Mouse (Mus musculus) cerebellum, postnatal 36 days (tissue): ENCODE data around the gene Slc22a21.
"Not testable (repeated sequence)": the region's sequence is repeated elsewhere in the genome, so short reads cannot be mapped to it uniquely, and the experiment has no call there.

Experiments
- DNase-seq, 2 experiments: peaks; one replicate each; pipeline ENCODE4 v3.0.0; 2021 to 2022; ENCODE audit warnings: mixed read lengths in 2 of 2

The Slc22a21 gene

GRCm38 (mm10) chr11:53979788-53980621 is at the start of gene Slc22a21:
Gene Slc22a21 (minus strand): TSS chr11:53980332.
- peak; percentile 21 to 44 for DNase-seq

GRCm38 (mm10) chr11:54028997-54029396 is 48.9 kb upstream of the Slc22a21 start:
- DNase-seq, result no peak

DNA sequence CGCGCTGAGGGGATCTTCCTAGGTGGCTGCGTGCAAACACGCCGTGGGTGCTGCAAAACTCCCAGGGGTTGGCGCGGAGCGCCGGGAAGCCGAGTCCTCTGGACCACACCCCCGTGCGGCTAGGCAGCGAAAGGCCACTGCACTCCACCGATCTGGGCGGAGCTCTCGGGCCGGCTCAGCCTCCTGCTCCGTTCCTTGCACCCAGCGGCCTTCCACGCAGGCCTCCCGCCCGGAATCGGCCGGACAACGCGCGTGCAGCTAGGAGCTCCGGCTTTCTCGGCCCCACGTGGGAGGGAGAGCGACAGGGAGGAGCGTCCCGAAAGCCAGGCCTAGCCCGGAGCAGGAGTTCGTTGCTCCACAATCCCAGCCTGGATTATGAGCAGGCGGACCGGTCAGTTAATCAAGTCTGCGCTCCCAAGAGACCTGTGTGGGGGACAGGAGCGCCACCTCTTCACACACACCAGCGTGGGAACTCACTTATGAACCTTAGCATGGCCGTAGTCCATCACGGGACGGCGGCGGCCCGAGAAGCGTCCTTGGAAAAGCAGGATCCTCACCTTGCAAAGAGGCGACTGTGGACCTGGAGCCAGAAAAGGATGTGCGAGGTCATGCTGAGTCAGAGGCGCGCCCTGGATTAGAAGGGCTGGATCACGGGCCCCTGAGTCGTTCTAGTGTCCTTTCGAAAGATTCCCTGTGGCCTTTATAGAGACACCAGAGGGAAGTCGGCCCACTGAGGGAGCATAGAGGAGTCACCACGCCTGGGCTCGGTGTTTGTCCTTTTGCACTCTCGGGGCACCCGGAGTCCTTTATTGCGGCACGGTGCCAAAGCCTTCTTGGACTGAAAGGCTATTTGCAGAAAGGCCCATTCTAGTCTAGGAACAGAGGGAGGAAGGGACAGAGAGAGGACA is 48.2 kb upstream of the Slc22a21 start, which contains the start of gene Slc22a4:
Gene Slc22a4 (minus strand): TSS at position 47 of the 908 bp plus-strand sequence.
- DNase-seq, result peak; percentile 84 to 88

- DNase-seq, result peak; percentile 57 to 60
Observed at GRCm38 (mm10) chr11:54027131-54028043, 47.3 kb upstream of the Slc22a21 start.

- DNase-seq, result peak; percentile 41 to 58
Observed at GRCm38 (mm10) chr11:54026491-54027041, 46.4 kb upstream of the Slc22a21 start.

DNA sequence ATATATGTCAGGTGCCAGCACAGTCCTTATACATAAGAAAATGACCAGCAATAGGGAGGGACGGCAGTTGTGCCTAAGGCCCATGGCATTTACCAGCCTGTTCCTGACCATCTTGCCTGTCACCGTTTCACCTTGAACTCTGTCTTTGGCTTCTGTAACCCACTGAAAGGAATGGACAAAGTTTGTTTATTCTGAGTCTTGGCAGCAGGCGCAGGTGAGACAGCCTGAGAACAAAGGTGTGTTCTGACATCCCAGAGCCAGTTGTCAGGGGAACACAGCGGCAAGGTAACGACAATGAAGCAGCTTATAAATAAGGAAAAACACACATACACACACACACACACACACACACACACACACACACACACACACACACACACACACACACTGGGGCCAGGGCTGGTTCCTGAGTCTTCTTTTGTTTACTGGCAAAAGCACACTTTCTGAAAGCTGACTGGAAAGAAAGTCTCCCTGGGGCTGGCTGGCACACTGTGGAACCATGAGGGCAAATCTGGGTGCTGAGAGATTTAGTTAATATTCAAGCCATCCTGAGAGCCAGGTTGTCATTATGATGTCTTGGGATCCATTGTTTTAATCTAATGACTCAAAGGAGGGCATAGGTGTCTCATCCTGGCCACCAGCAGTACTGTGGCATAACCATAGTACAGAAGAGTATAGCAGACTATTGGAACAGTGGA is 41.4 kb upstream of the Slc22a21 start:
- DNase-seq, result no peak

GRCm38 (mm10) chr11:54018893-54019732 is 39.0 kb upstream of the Slc22a21 start:
- no peak for DNase-seq

GRCm38 (mm10) chr11:54017596-54017995 is 37.5 kb upstream of the Slc22a21 start:
- DNase-seq, result no peak

DNA sequence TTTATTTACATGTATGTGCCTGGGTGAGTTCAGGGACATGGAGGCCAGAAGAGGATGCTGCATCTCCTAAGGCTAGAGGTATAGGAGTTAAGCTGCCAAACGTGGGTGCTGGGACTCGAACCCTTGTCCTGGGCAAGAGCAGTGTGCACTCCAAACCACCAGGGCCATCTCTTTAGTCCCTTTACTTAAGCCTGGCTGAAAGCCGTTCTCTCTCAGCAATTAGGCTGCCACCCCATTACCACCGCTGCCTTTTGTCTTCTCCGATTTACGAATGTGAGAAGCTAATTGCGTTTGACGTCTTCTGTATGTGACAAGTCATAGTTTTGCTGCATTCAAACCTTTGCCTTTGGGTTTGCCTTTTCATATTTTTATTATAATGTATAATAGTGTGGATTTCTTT is 35.9 kb upstream of the Slc22a21 start:
- no peak for DNase-seq

GRCm38 (mm10) chr11:54012961-54013360 is 32.8 kb upstream of the Slc22a21 start:
- DNase-seq, result no peak

DNA sequence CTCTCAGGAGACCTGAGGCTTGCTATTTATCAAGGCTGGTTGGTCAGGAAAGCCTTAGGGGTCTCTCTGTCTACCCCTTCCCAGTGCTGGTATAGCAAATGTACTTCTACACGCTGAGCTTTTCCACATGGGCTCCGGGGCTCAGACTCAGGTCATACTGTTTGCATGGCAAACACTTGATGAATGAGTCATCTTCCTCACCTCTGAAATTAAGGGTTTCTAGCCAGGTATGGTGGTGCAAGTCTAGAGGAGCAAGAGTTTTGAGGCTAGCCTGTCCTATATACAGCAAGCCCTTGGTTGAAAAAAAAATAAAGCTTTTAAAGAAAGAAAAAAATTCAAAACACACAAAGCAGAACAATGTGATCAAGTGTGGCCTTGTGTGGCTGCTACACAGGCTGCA is 31.1 kb upstream of the Slc22a21 start:
- DNase-seq, result no peak

- DNase-seq, result no peak
Observed at GRCm38 (mm10) chr11:54008416-54008920, 28.3 kb upstream of the Slc22a21 start.

GRCm38 (mm10) chr11:54007717-54008116 is 27.6 kb upstream of the Slc22a21 start:
- peak; percentile 84 to 87 for DNase-seq

GRCm38 (mm10) chr11:54006901-54007300 is 26.8 kb upstream of the Slc22a21 start:
- DNase-seq, result peak; percentile 77 to 80

DNA sequence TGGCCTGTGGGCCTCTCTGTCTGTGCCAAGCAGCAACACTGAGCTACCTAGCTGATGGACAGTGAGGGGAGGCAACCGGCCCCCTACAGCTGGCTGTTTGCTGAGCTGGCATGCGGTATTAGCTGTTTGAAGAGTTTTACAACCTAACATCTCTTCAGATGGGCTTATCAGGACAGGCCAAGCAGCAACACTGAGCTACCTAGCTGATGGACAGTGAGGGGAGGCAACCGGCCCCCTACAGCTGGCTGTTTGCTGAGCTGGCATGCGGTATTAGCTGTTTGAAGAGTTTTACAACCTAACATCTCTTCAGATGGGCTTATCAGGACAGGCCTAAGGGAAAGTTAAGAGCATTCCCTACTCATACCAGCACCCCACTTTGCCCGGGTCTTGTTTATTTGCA is 26.2 kb upstream of the Slc22a21 start:
- DNase-seq, result not testable (repeated sequence)

- no peak for DNase-seq
Observed at GRCm38 (mm10) chr11:54004734-54005133, 24.6 kb upstream of the Slc22a21 start.

- DNase-seq, result peak in 1 of 2 experiments; percentile 52
Observed at GRCm38 (mm10) chr11:54004221-54004620, 24.1 kb upstream of the Slc22a21 start.

- DNase-seq, result peak; percentile 77 to 82
Observed at GRCm38 (mm10) chr11:54002761-54003717, 22.9 kb upstream of the Slc22a21 start.
